Comparison of ENCODE assay signal across 8 mouse cellular contexts in the genomic region with DNA sequence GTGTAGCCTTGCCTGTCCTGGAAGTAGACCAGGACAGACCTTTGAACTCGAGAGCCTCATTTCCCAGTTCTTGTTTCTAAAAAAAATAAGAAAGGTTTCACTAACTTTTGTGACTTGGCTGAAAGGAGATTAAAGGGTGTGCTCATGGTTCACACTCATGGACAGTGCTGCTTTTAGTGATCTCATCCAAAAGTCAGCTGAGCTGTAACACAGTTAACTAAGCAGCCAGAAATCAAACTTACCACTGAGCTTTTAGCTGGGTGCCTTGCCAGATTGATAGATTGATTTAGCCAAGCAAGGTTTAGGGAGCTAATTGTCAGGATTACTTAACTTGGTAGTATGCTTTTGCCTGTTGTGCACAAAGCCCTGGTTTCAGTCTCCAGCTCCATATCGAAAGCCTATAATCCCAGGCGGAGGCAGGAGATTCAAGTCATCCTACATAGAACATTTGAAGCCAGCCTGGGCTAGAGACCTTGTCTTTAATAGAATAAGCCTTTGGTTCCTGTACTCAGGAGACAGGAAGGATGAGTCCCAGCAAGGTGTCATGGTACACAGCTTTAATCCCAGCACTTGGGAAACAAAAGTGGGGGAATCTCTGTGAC. TPM values are rescaled to one million over a fixed set of nuclear protein-coding genes. Genes with fewer than 3 reads are reported as not detected.
DNase-seq lines count a peak whose midpoint lies in the region; ATAC-seq and TF ChIP-seq lines count a peak whose summit lies in the region.

No protein-coding gene starts in this region.

- no peak overlapping the region for H3K27ac ChIP-seq in kidney, adult 2 months (ENCODE audit: insufficient read depth, low read depth, low read length)
- H3K27ac ChIP-seq in bone marrow macrophage, adult 2 months (ENCODE audit: insufficient read depth, low read depth, low read length): no peak overlapping the region
- no peak overlapping the region for H3K27ac ChIP-seq in hindbrain, embryonic 15.5 days (replicated peaks)
- no peak overlapping the region for H3K27ac ChIP-seq in midbrain, embryonic 14.5 days (replicated peaks; ENCODE audit: low read depth, low read length)

- no peaks in the 10 kb centered on the region for H3K27me3 ChIP-seq in kidney, adult 2 months (replicated peaks; ENCODE audit: control insufficient read depth, insufficient read depth, low read length)
- no peaks in the 10 kb centered on the region for H3K27me3 ChIP-seq in hindbrain, embryonic 15.5 days
- H3K27me3 ChIP-seq in midbrain, embryonic 14.5 days (ENCODE audit: control insufficient read depth, insufficient read depth, low read length): no peaks in the 10 kb centered on the region

- no peak overlapping the region for H3K9ac ChIP-seq in hindbrain, embryonic 15.5 days
- H3K9ac ChIP-seq in midbrain, embryonic 14.5 days (replicated peaks; ENCODE audit: low read length): no peak overlapping the region

- peaks cover 3% of the 10 kb centered on the region for H3K36me3 ChIP-seq in kidney, adult 2 months (ENCODE audit: control insufficient read depth, insufficient read depth, low read length)
- H3K36me3 ChIP-seq in hindbrain, embryonic 15.5 days: peaks cover 38% of the 10 kb centered on the region
- H3K36me3 ChIP-seq in midbrain, embryonic 14.5 days (ENCODE audit: control insufficient read depth, insufficient read depth, low read length): peaks cover 44% of the 10 kb centered on the region

- no peak overlapping the region for H3K4me3 ChIP-seq in kidney, adult 2 months (ENCODE audit: insufficient read depth, low read depth, low read length)
- H3K4me3 ChIP-seq in bone marrow macrophage, adult 2 months (ENCODE audit: insufficient read depth, low read length): peak overlapping the region; percentile 91
- peak overlapping the region; percentile 81 for H3K4me3 ChIP-seq in hindbrain, embryonic 15.5 days
- peak overlapping the region; percentile 94; the same call in 1 of the 2 replicates for H3K4me3 ChIP-seq in midbrain, embryonic 14.5 days (replicated peaks; ENCODE audit: low read depth, low read length)

- WGBS in kidney, adult 2 months: 67% methylated on average over 3 of the region's 3 CpGs
- WGBS in hindbrain, embryonic 15.5 days: 85% methylated on average over 3 of the region's 3 CpGs
- WGBS in midbrain, embryonic 14.5 days: 95% methylated on average over 3 of the region's 3 CpGs

- TF ChIP-seq POLR2A in kidney, adult 2 months (IDR thresholded peaks at IDR 0.05; ENCODE audit: low read depth, low read length): no peak
- TF ChIP-seq POLR2A in bone marrow macrophage, adult 2 months (IDR thresholded peaks at IDR 0.05; ENCODE audit: borderline replicate concordance, low read depth, low read length): no peak

- no peaks in the 10 kb centered on the region for H3K9me3 ChIP-seq in hindbrain, embryonic 15.5 days
- no peaks in the 10 kb centered on the region for H3K9me3 ChIP-seq in midbrain, embryonic 14.5 days (ENCODE audit: control insufficient read depth, low read length)

- no peak for ATAC-seq in hindbrain, embryonic 15.5 days (ENCODE audit: low FRiP score, low read depth)
- no peak for ATAC-seq in midbrain, embryonic 14.5 days (ENCODE audit: low FRiP score, low TSS enrichment)

- TF ChIP-seq CTCF in kidney, adult 2 months (conservative IDR thresholded peaks at IDR 0.05; ENCODE audit: insufficient read depth, insufficient read length, low read depth, low read length): no peak
- no peak for TF ChIP-seq CTCF in bone marrow macrophage, adult 2 months (IDR thresholded peaks at IDR 0.05; ENCODE audit: low read depth, low read length)

- DNase-seq in kidney, adult 2 months: peak; percentile 30
- DNase-seq in kidney, postnatal 10 days: no peak
- no peak for DNase-seq in midbrain, embryonic 14.5 days
- DNase-seq in frontal cortex, adult 2 months (ENCODE audit: extremely low spot score in 1 of 2, low spot score in 1 of 2): no peak
- DNase-seq in layer of hippocampus, adult 18-20 months (ENCODE audit: low spot score in 2 of 2): no peak
- DNase-seq in adrenal gland, adult 18-20 months (ENCODE audit: low spot score in 2 of 2): no peak

- H3K4me1 ChIP-seq in kidney, adult 2 months (ENCODE audit: control insufficient read depth, insufficient read depth, low read length): peaks cover 13% of the 10 kb centered on the region; the same call in 1 of the 2 replicates
- H3K4me1 ChIP-seq in bone marrow macrophage, adult 2 months (ENCODE audit: control insufficient read depth, insufficient read depth, low read length): peaks cover 12% of the 10 kb centered on the region
- H3K4me1 ChIP-seq in hindbrain, embryonic 15.5 days (replicated peaks): peaks cover 38% of the 10 kb centered on the region
- peaks cover 13% of the 10 kb centered on the region for H3K4me1 ChIP-seq in midbrain, embryonic 14.5 days (ENCODE audit: control insufficient read depth, insufficient read depth, low read length)

- peak overlapping the region; percentile 92 for H3K4me2 ChIP-seq in hindbrain, embryonic 15.5 days
- H3K4me2 ChIP-seq in midbrain, embryonic 14.5 days (ENCODE audit: low read length): peak overlapping the region; percentile 65

RNA-seq across cellular contexts. Expression of gene Rnps1, which starts 1.8 kb away (rescaled TPM):
- 73.0 and 76.9 TPM in 2 replicates for polyA plus RNA-seq in kidney, adult 2 months (2012; rRNA removed)
- polyA plus RNA-seq in bone marrow macrophage, adult 2 months (2012; ENCODE audit: insufficient read depth, insufficient read length, missing spikeins): 65.0 and 72.0 TPM in 2 replicates
- polyA plus RNA-seq in hindbrain, embryonic 15.5 days (2015; fragmentation: Nextera tagmentation; extraction: Ambion mirVana): 301 and 335 TPM in 2 replicates
- 331 and 345 TPM in 2 replicates for polyA plus RNA-seq in midbrain, embryonic 14.5 days (2014; fragmentation: Nextera tagmentation; extraction: Ambion mirVana)
- 269 and 276 TPM in 2 replicates for polyA plus RNA-seq in frontal cortex, adult 2 months (2012; rRNA removed)
- 100 to 1,000 TPM; 123 to 124 TPM for total RNA-seq in layer of hippocampus, adult 18-20 months (2021)
- 10 to 100 TPM; 61.1 to 82.0 TPM for total RNA-seq in adrenal gland, adult 18-20 months (2021)

RNA-seq across cellular contexts. Expression of gene Eci1, which starts 10.3 kb away (rescaled TPM):
- 196 and 222 TPM in 2 replicates for polyA plus RNA-seq in kidney, adult 2 months (2012; rRNA removed)
- 21.5 and 23.3 TPM in 2 replicates for polyA plus RNA-seq in bone marrow macrophage, adult 2 months (2012; ENCODE audit: insufficient read depth, insufficient read length, missing spikeins)
- polyA plus RNA-seq in hindbrain, embryonic 15.5 days (2015; fragmentation: Nextera tagmentation; extraction: Ambion mirVana): 48.0 and 51.5 TPM in 2 replicates
- polyA plus RNA-seq in midbrain, embryonic 14.5 days (2014; fragmentation: Nextera tagmentation; extraction: Ambion mirVana): 26.9 and 27.7 TPM in 2 replicates
- 50.0 and 55.9 TPM in 2 replicates for polyA plus RNA-seq in frontal cortex, adult 2 months (2012; rRNA removed)
- total RNA-seq in layer of hippocampus, adult 18-20 months (2021): 10 to 100 TPM; 27.3 to 34.2 TPM
- total RNA-seq in adrenal gland, adult 18-20 months (2021): 100 to 1,000 TPM; 249 to 330 TPM

RNA-seq across cellular contexts. Expression of gene Dnase1l2, which starts 26.8 kb away (rescaled TPM):
- 7.6 and 8.8 TPM in 2 replicates for polyA plus RNA-seq in kidney, adult 2 months (2012; rRNA removed)
- 3.3 and 3.8 TPM in 2 replicates for polyA plus RNA-seq in bone marrow macrophage, adult 2 months (2012; ENCODE audit: insufficient read depth, insufficient read length, missing spikeins)
- polyA plus RNA-seq in hindbrain, embryonic 15.5 days (2015; fragmentation: Nextera tagmentation; extraction: Ambion mirVana): 6.8 and 7.2 TPM in 2 replicates
- 4.2 and 6.1 TPM in 2 replicates for polyA plus RNA-seq in midbrain, embryonic 14.5 days (2014; fragmentation: Nextera tagmentation; extraction: Ambion mirVana)
- 18.3 and 22.9 TPM in 2 replicates for polyA plus RNA-seq in frontal cortex, adult 2 months (2012; rRNA removed)
- total RNA-seq in layer of hippocampus, adult 18-20 months (2021): 10 to 100 TPM in 1 of 2 experiments, 1 to 10 TPM in 1; 9.6 to 11.4 TPM
- 1 to 10 TPM; 2.8 to 4.0 TPM for total RNA-seq in adrenal gland, adult 18-20 months (2021)

RNA-seq across cellular contexts. Expression of gene E4f1, which starts 54.0 kb away (rescaled TPM):
- polyA plus RNA-seq in kidney, adult 2 months (2012; rRNA removed): 63.7 and 72.8 TPM in 2 replicates
- 21.7 and 25.0 TPM in 2 replicates for polyA plus RNA-seq in bone marrow macrophage, adult 2 months (2012; ENCODE audit: insufficient read depth, insufficient read length, missing spikeins)
- polyA plus RNA-seq in hindbrain, embryonic 15.5 days (2015; fragmentation: Nextera tagmentation; extraction: Ambion mirVana): 46.7 and 50.5 TPM in 2 replicates
- polyA plus RNA-seq in midbrain, embryonic 14.5 days (2014; fragmentation: Nextera tagmentation; extraction: Ambion mirVana): 22.7 and 22.8 TPM in 2 replicates
- 86.1 and 86.4 TPM in 2 replicates for polyA plus RNA-seq in frontal cortex, adult 2 months (2012; rRNA removed)
- total RNA-seq in layer of hippocampus, adult 18-20 months (2021): 10 to 100 TPM; 32.3 to 37.9 TPM
- total RNA-seq in adrenal gland, adult 18-20 months (2021): 10 to 100 TPM; 21.9 to 23.1 TPM

RNA-seq across cellular contexts. Expression of gene Pgp, which starts 54.0 kb away (rescaled TPM):
- polyA plus RNA-seq in kidney, adult 2 months (2012; rRNA removed): 38.7 and 46.5 TPM in 2 replicates
- 21.4 and 24.2 TPM in 2 replicates for polyA plus RNA-seq in bone marrow macrophage, adult 2 months (2012; ENCODE audit: insufficient read depth, insufficient read length, missing spikeins)
- 72.6 and 75.6 TPM in 2 replicates for polyA plus RNA-seq in hindbrain, embryonic 15.5 days (2015; fragmentation: Nextera tagmentation; extraction: Ambion mirVana)
- polyA plus RNA-seq in midbrain, embryonic 14.5 days (2014; fragmentation: Nextera tagmentation; extraction: Ambion mirVana): 60.5 and 62.7 TPM in 2 replicates
- polyA plus RNA-seq in frontal cortex, adult 2 months (2012; rRNA removed): 85.4 and 95.8 TPM in 2 replicates
- total RNA-seq in layer of hippocampus, adult 18-20 months (2021): 10 to 100 TPM; 61.6 to 64.6 TPM
- 10 to 100 TPM; 85.8 to 86.4 TPM for total RNA-seq in adrenal gland, adult 18-20 months (2021)
